Mouse (Mus musculus) R1 (cell line): ENCODE results near the gene Gm16253.

Experiments
- DNase-seq: peaks from one replicate; pipeline ENCODE4 v3.0.0-alpha.2; 2018; ENCODE audit warnings: low read depth, low spot score

Gm16253 gene

GRCm38 (mm10) chr3:96571896-96572698 lies 4.7 kb upstream of the Gm16253 start:
- DNase-seq: peak; percentile 90

GRCm38 (mm10) chr3:96573611-96574511 lies 2.9 kb upstream of the Gm16253 start:
- DNase-seq: no peak

- no peak for DNase-seq
These were observed 1.4 kb upstream of the Gm16253 start for GRCm38 (mm10) chr3:96575272-96575984.

GRCm38 (mm10) chr3:96576005-96576658 lies 652 bp upstream of the Gm16253 start:
- peak; percentile 91 for DNase-seq

GRCm38 (mm10) chr3:96577566-96577965 lies 782 bp downstream of the Gm16253 start:
- peak; percentile 90 for DNase-seq

- peak; percentile 17 for DNase-seq
These were observed 1.9 kb downstream of the Gm16253 start for GRCm38 (mm10) chr3:96578561-96579238.

GRCm38 (mm10) chr3:96579239-96579750 lies 2.5 kb downstream of the Gm16253 start:
- DNase-seq: no peak

- peak; percentile 90 for DNase-seq
These were observed 3.2 kb downstream of the Gm16253 start for GRCm38 (mm10) chr3:96579885-96580454.

- no peak for DNase-seq
These were observed 4.4 kb downstream of the Gm16253 start for GRCm38 (mm10) chr3:96581141-96581540.

GRCm38 (mm10) chr3:96581771-96582515 lies 5.2 kb downstream of the Gm16253 start:
- DNase-seq: peak; percentile 21

GRCm38 (mm10) chr3:96583386-96583785 lies 6.6 kb downstream of the Gm16253 start:
- DNase-seq: peak; percentile 62

GRCm38 (mm10) chr3:96590657-96591056 lies 13.9 kb downstream of the Gm16253 start:
- DNase-seq: peak; percentile 73

- DNase-seq: no peak
These were observed 16.6 kb downstream of the Gm16253 start for GRCm38 (mm10) chr3:96593374-96593773.

GRCm38 (mm10) chr3:96593790-96594560 lies 17.2 kb downstream of the Gm16253 start, which contains the start of gene Polr3gl:
Polr3gl (minus strand) TSS chr3:96594181.
- DNase-seq: peak; percentile 98

- DNase-seq: no peak
These were observed 18.1 kb downstream of the Gm16253 start for GRCm38 (mm10) chr3:96594851-96595250.

- no peak for DNase-seq
These were observed 18.9 kb downstream of the Gm16253 start for GRCm38 (mm10) chr3:96595661-96596060.

GRCm38 (mm10) chr3:96596228-96596707 lies 19.5 kb downstream of the Gm16253 start, which contains the start of gene Ankrd34a:
Ankrd34a (plus strand) TSS chr3:96596636.
- DNase-seq: no peak

- DNase-seq: no peak
These were observed 20.1 kb downstream of the Gm16253 start for GRCm38 (mm10) chr3:96596855-96597254.
